Mouse (Mus musculus) heart, embryonic 13.5 days (tissue): Measurements from ENCODE around the gene Pdk2. TPM values are rescaled to one million over a fixed set of nuclear protein-coding genes. Genes with fewer than 3 reads are reported as not detected.

Experiments used
- ATAC-seq: fragments of 200-750 bp; cut with Nextera tagmentation; 2 replicates; pipeline ENCODE4 v1.8.0; 2017; ENCODE audit warnings: moderate TSS enrichment; ENCODE audit not compliant: insufficient number of reproducible peaks, low FRiP score, low TSS enrichment; ENCODE audit errors: extremely low read depth
- H3K27ac ChIP-seq: fragments of 300-500 bp; sonication (generic); replicated peaks from 2 replicates; pipeline ENCODE4 v1.5.1; 2015; ENCODE audit warnings: moderate library complexity, mild to moderate bottlenecking, inconsistent platforms
- H3K27me3 ChIP-seq: fragments of 300-500 bp; sonication (generic); replicated peaks from 2 replicates; pipeline ENCODE4 v1.6.1; 2015; ENCODE audit warnings: mild to moderate bottlenecking, inconsistent platforms
- H3K36me3 ChIP-seq: fragments of 300-500 bp; sonication (generic); 2 replicates; pipeline ENCODE4 v1.6.1; 2015; ENCODE audit warnings: mild to moderate bottlenecking, inconsistent platforms
- H3K4me1 ChIP-seq: fragments of 300-500 bp; sonication (generic); 2 replicates; pipeline ENCODE4 v1.6.1; 2015; ENCODE audit warnings: inconsistent platforms
- H3K4me2 ChIP-seq: fragments of 300-500 bp; sonication (generic); 2 replicates; pipeline ENCODE4 v1.6.1; 2015; ENCODE audit warnings: inconsistent platforms, mild to moderate bottlenecking, moderate library complexity
- H3K4me3 ChIP-seq: fragments of 300-500 bp; sonication (generic); 2 replicates; pipeline ENCODE4 v1.5.1; 2015; ENCODE audit warnings: moderate library complexity, mild to moderate bottlenecking, inconsistent platforms
- H3K9ac ChIP-seq: fragments of 300-500 bp; sonication (generic); 2 replicates; pipeline ENCODE4 v1.6.1; 2015; ENCODE audit warnings: inconsistent platforms, mild to moderate bottlenecking, moderate library complexity
- H3K9me3 ChIP-seq: fragments of 300-500 bp; sonication (generic); 2 replicates; pipeline ENCODE4 v1.6.1; 2016; ENCODE audit warnings: inconsistent platforms
- WGBS: fragments of 180-500 bp; shearing (Covaris S2); methylation state at CpG from one replicate; pipeline ENCODE4 v1.1.7; 2015; ENCODE audit warnings: mixed read lengths; 5-methylcytosine and 5-hydroxymethylcytosine counted together
- polyA plus RNA-seq: library from polyadenylated mRNA; unstranded; fragments of >200 nt; fragmentation: Nextera tagmentation; extraction: Ambion mirVana; gene quantifications from 2 replicates; pipeline ENCODE4 v1.2.1, GENCODE M21; 2015

The Pdk2 gene
- polyA plus RNA-seq, 1 experiment from 2014 or later, result 77.9 TPM

GRCm38 (mm10) chr11:95070140-95071107 is 29.3 kb upstream of the Pdk2 start:
- peak overlapping the region; percentile 87 for H3K27ac ChIP-seq
- peaks cover 12% of the 10 kb centered on the region for H3K27me3 ChIP-seq
- no peaks in the 10 kb centered on the region for H3K9me3 ChIP-seq
- peaks cover 71% of the 10 kb centered on the region for H3K4me1 ChIP-seq
- H3K4me2 ChIP-seq, result peak overlapping the region; percentile 45
- 0 out of 2 replicates have a peak overlapping the region, but pooled peaks have one; percentile 2 for H3K4me3 ChIP-seq
- WGBS, result 43% methylated on average over 8 of the region's 8 CpGs
- peaks cover 16% of the 10 kb centered on the region for H3K36me3 ChIP-seq
- peak overlapping the region; percentile 53; the same call in 1 of the 2 replicates for H3K9ac ChIP-seq
- no peak for ATAC-seq

GRCm38 (mm10) chr11:95069226-95069957 is 28.2 kb upstream of the Pdk2 start:
- Histone ChIP-seq H3K27me3 (0 out of 2 replicates have a peak, but pooled peaks cover 2% of the 10 kb centered on the region), H3K4me3 (no peak overlapping the region), H3K4me2 (no peak overlapping the region), H3K9me3 (no peaks in the 10 kb centered on the region), H3K27ac (peak overlapping the region; percentile 87), H3K4me1 (peaks cover 61% of the 10 kb centered on the region), H3K9ac (peak overlapping the region; percentile 6; the same call in 1 of the 2 replicates), H3K36me3 (peaks cover 23% of the 10 kb centered on the region)
- WGBS, result 71% methylated on average over 10 of the region's 10 CpGs
- no peak for ATAC-seq

GRCm38 (mm10) chr11:95056768-95057501 is 15.8 kb upstream of the Pdk2 start:
- WGBS, result 43% methylated on average over 19 of the region's 19 CpGs
- Histone ChIP-seq H3K36me3 (peaks cover 86% of the 10 kb centered on the region), H3K9ac (no peak overlapping the region), H3K27me3 (peaks cover 3% of the 10 kb centered on the region; the same call in 1 of the 2 replicates), H3K9me3 (no peaks in the 10 kb centered on the region), H3K4me3 (no peak overlapping the region), H3K27ac (no peak overlapping the region), H3K4me1 (peaks cover 8% of the 10 kb centered on the region; the same call in 1 of the 2 replicates), H3K4me2 (no peak overlapping the region)
- ATAC-seq, result no peak

GRCm38 (mm10) chr11:95053062-95053461 is 11.9 kb upstream of the Pdk2 start:
- peaks cover 8% of the 10 kb centered on the region; the same call in 1 of the 2 replicates for H3K4me1 ChIP-seq
- H3K27ac ChIP-seq, result no peak overlapping the region
- 55% methylated on average over 9 of the region's 9 CpGs for WGBS
- ATAC-seq, result no peak
- H3K4me3 ChIP-seq, result no peak overlapping the region
- H3K9ac ChIP-seq, result no peak overlapping the region
- peaks cover 3% of the 10 kb centered on the region; the same call in 1 of the 2 replicates for H3K27me3 ChIP-seq
- H3K9me3 ChIP-seq, result no peaks in the 10 kb centered on the region
- no peak overlapping the region for H3K4me2 ChIP-seq
- H3K36me3 ChIP-seq, result peaks cover 76% of the 10 kb centered on the region

GRCm38 (mm10) chr11:95046980-95047680 is 6.0 kb upstream of the Pdk2 start:
- no peak overlapping the region for H3K9ac ChIP-seq
- no peaks in the 10 kb centered on the region for H3K9me3 ChIP-seq
- H3K4me3 ChIP-seq, result no peak overlapping the region
- peaks cover 9% of the 10 kb centered on the region; the same call in 1 of the 2 replicates for H3K27me3 ChIP-seq
- no peak for ATAC-seq
- peaks cover 45% of the 10 kb centered on the region for H3K36me3 ChIP-seq
- H3K27ac ChIP-seq, result no peak overlapping the region
- no peaks in the 10 kb centered on the region for H3K4me1 ChIP-seq
- no peak overlapping the region for H3K4me2 ChIP-seq
- 48% methylated on average over 9 of the region's 9 CpGs for WGBS

- H3K4me2 ChIP-seq, result no peak overlapping the region
- peaks cover 24% of the 10 kb centered on the region for H3K36me3 ChIP-seq
- no peak overlapping the region for H3K9ac ChIP-seq
- no peak overlapping the region for H3K4me3 ChIP-seq
- H3K9me3 ChIP-seq, result no peaks in the 10 kb centered on the region
- no peak overlapping the region for H3K27ac ChIP-seq
- H3K4me1 ChIP-seq, result peaks cover 19% of the 10 kb centered on the region
- no peak for ATAC-seq
- 54% methylated on average over 13 of the region's 13 CpGs for WGBS
- peaks cover 9% of the 10 kb centered on the region; the same call in 1 of the 2 replicates for H3K27me3 ChIP-seq
Observed at GRCm38 (mm10) chr11:95044185-95044870, 3.2 kb upstream of the Pdk2 start.

- H3K4me1 ChIP-seq, result peaks cover 19% of the 10 kb centered on the region
- 52% methylated on average over 7 of the region's 7 CpGs for WGBS
- H3K9ac ChIP-seq, result no peak overlapping the region
- peaks cover 28% of the 10 kb centered on the region for H3K36me3 ChIP-seq
- H3K9me3 ChIP-seq, result no peaks in the 10 kb centered on the region
- H3K27ac ChIP-seq, result no peak overlapping the region
- H3K4me2 ChIP-seq, result no peak overlapping the region
- H3K27me3 ChIP-seq, result peaks cover 9% of the 10 kb centered on the region; the same call in 1 of the 2 replicates
- no peak overlapping the region for H3K4me3 ChIP-seq
- ATAC-seq, result no peak
Observed at GRCm38 (mm10) chr11:95043608-95044007, 2.5 kb upstream of the Pdk2 start.

GRCm38 (mm10) chr11:95043060-95043459 is 1.9 kb upstream of the Pdk2 start:
- H3K9me3 ChIP-seq, result no peaks in the 10 kb centered on the region
- ATAC-seq, result no peak
- no peak overlapping the region for H3K4me3 ChIP-seq
- H3K36me3 ChIP-seq, result peaks cover 34% of the 10 kb centered on the region
- H3K4me2 ChIP-seq, result no peak overlapping the region
- WGBS, result 80% methylated on average over 4 of the region's 4 CpGs
- no peak overlapping the region for H3K27ac ChIP-seq
- peaks cover 19% of the 10 kb centered on the region for H3K4me1 ChIP-seq
- peaks cover 9% of the 10 kb centered on the region; the same call in 1 of the 2 replicates for H3K27me3 ChIP-seq
- H3K9ac ChIP-seq, result no peak overlapping the region

- Histone ChIP-seq H3K9ac (peak overlapping the region; percentile 70), H3K4me1 (peaks cover 19% of the 10 kb centered on the region), H3K27ac (peak overlapping the region; percentile 65), H3K27me3 (peaks cover 9% of the 10 kb centered on the region; the same call in 1 of the 2 replicates), H3K9me3 (no peaks in the 10 kb centered on the region), H3K4me3 (peak overlapping the region; percentile 73), H3K4me2 (peak overlapping the region; percentile 74), H3K36me3 (peaks cover 43% of the 10 kb centered on the region)
- ATAC-seq, result no peak; the same call in 1 of the 2 replicates
- WGBS, result under 1% methylated on average over 11 of the region's 11 CpGs
Observed at GRCm38 (mm10) chr11:95042096-95042495, 942 bp upstream of the Pdk2 start.
